Mouse (Mus musculus): ENCODE measurements at regions not wholly inside any gene's neighbourhood (a gene's known extent, or its start where the extent isn't known, plus 50 kb on each side); places are given as distances from the start of the nearest gene placed in this dataset.

DNA sequence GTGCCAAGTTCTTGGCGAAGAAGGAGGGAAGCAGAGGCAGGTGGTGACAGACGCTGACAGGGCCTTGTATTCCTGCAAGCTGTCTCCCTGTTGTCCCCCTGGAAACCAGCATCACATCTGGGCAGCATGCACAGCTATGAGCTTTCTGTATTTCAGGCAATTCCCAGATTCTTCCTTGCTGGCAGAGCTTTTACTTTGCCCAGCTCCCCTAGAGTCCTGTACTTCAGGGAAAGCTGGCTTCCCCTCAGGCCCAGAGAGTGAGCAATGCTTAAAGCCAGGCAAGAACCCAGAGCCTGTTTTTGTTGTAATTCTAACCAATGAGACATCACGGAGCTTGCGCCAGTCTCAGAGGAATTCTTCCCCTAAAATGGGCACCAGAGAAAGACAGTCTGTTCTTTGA, 238.3 kb upstream of the Gm4791 start:
- Histone ChIP-seq H3K4me1 (replicated peaks) (no peaks in the 10 kb centered on the region), H3K4me2 (no peak overlapping the region), H3K9me3 (peaks cover 1% of the 10 kb centered on the region; the same call in 1 of the 2 replicates), H3K27me3 (no peaks in the 10 kb centered on the region), H3K4me3 (no peak overlapping the region), H3K27ac (no peak overlapping the region), H3K36me3 (no peaks in the 10 kb centered on the region), H3K9ac (no peak overlapping the region)
- no peak for ATAC-seq (ENCODE audit: low FRiP score)
- 71% methylated on average over 4 of the region's 4 CpGs for WGBS

DNA sequence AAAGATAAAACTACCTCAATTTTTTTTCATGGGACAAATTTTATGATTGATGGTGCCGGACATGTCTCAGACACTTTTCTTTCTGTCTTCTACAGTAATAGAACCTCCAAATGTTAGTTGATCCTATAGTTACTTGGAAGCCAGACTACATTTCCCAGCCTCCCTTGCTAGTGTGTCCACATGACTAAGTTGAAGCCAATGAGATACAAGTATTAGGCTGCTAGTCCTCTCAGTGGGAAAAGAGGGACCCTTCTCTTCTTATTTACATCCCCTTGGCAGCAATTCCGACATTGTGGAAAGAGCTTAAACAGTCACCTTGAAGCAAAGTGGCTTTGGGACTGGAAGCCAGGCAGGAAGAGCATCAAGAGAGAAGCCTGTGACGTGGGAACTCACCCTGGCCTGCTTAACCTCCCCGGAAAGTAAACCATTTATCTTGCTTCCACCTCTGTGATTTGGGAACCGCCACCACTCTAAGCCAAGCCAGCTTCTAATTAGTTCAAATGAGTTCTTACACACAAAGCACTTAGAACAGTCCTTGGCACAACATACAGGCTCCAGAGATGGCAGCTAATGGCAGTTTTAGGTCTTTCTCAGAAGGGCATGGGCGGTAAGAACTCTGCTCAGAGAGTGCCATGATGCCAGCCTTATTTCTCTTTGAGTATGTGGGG, 241.4 kb upstream of the Gm4791 start:
- no peak for ATAC-seq (ENCODE audit: low FRiP score)
- peaks cover 6% of the 10 kb centered on the region for H3K4me1 ChIP-seq (replicated peaks)
- no peak overlapping the region for H3K9ac ChIP-seq
- H3K4me3 ChIP-seq = no peak overlapping the region
- WGBS = 75% methylated on average over 6 of the region's 6 CpGs
- no peak overlapping the region for H3K4me2 ChIP-seq
- H3K36me3 ChIP-seq = no peaks in the 10 kb centered on the region
- H3K9me3 ChIP-seq = peaks cover 4% of the 10 kb centered on the region; the same call in 1 of the 2 replicates
- no peak overlapping the region for H3K27ac ChIP-seq
- no peaks in the 10 kb centered on the region for H3K27me3 ChIP-seq

DNA sequence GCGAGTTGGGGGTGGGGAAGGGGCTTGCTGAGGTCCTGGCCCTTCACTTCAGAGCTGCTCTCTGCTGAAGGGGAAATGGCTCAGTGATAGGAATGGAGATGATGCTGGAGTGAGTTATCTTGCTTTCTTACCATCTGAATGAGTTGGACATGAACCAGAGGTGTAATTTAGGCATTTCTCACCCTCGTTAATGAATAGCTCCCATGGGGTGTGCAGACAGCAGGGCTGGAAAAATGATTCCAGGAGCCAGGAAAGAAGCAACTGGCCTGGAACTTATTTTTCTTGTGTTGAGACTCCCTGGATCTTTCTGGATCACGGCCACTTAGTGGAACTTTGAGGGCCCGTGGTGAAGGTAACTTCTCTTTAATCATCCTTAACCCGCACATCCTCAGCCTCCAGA, 246.6 kb upstream of the Gm4791 start:
- no peak overlapping the region for H3K9ac ChIP-seq
- no peak overlapping the region for H3K4me3 ChIP-seq
- whole genome bisulfite sequencing = 45% methylated on average over 5 of the region's 5 CpGs
- H3K4me2 ChIP-seq = no peak overlapping the region
- ATAC-seq (ENCODE audit: low FRiP score) = no peak
- no peaks in the 10 kb centered on the region for H3K36me3 ChIP-seq
- no peaks in the 10 kb centered on the region; the same call in 1 of the 2 replicates for H3K27me3 ChIP-seq
- H3K9me3 ChIP-seq = peaks cover 4% of the 10 kb centered on the region; the same call in 1 of the 2 replicates
- peaks cover 22% of the 10 kb centered on the region for H3K4me1 ChIP-seq (replicated peaks)
- no peak overlapping the region for H3K27ac ChIP-seq

DNA sequence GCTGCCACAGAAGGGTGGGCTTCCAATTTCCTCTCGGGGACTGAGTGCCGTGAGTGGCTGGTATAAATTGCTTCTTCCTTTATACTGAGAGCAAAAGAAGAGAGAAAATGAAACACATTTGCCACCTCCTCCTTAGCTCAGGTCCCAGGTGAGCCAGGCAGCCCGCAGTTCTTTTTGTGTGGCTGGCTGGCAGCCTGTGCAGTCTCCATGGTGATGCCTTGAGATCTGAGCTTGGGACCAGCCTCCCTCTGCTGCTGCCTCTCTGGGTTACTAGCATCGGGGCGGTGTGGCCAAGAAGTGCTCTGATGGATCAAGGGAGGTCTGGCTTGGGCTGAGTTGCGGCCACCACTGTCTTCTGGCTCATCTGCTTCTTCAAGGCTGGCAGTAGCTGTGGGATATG, 249.1 kb upstream of the Gm4791 start:
- Histone ChIP-seq H3K4me1 (replicated peaks) (peaks cover 22% of the 10 kb centered on the region), H3K9me3 (no peaks in the 10 kb centered on the region), H3K27me3 (no peaks in the 10 kb centered on the region; the same call in 1 of the 2 replicates), H3K9ac (no peak overlapping the region), H3K36me3 (no peaks in the 10 kb centered on the region), H3K4me2 (no peak overlapping the region), H3K27ac (no peak overlapping the region), H3K4me3 (no peak overlapping the region)
- no peak for ATAC-seq (ENCODE audit: low FRiP score)
- WGBS = 72% methylated on average over 6 of the region's 6 CpGs

DNA sequence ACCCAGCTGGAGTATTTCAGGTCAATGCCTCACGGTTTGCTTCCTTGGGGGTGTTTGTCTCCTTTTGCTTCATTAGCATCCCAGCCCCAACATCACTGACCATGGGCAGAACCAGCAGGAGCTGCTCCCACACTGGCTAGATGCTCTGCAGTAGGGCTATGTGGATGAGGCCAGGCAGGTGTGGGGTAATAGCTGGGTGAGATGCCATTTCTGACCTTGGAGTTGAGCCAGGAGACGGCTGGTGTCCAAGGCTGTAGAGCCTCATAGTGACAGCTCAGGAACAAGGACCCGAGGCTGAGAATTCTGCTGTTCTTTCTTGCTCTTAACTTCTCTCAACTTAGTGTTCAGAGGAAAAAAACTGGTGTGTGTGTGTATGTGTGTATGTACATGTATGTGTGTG, 252.3 kb upstream of the Gm4791 start:
- H3K9me3 ChIP-seq = no peaks in the 10 kb centered on the region
- no peak overlapping the region for H3K4me2 ChIP-seq
- H3K4me1 ChIP-seq (replicated peaks) = peaks cover 8% of the 10 kb centered on the region
- H3K27ac ChIP-seq = no peak overlapping the region
- H3K4me3 ChIP-seq = no peak overlapping the region
- no peaks in the 10 kb centered on the region; the same call in 1 of the 2 replicates for H3K27me3 ChIP-seq
- 75% methylated on average over 3 of the region's 3 CpGs for WGBS
- no peak for ATAC-seq (ENCODE audit: low FRiP score)
- no peaks in the 10 kb centered on the region for H3K36me3 ChIP-seq
- no peak overlapping the region for H3K9ac ChIP-seq

DNA sequence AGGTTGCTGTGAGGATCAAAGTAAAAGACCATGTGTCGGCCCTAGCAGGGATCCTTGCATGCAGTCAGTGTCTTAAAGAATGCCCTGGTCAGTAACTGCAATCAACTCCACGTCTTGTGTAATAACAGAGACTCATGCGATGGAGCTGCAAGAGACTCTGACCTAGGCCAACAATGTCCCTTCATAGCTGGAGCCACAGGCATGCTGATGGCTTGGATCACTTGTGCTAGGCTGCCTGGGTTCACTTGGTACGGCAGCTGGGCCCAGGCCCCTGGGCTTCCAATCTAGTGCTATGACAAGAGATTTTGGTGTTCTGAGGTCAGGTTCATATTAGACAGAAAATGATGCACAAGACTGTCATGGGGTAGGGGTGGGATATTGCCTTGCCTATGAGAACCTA, 258.0 kb upstream of the Gm4791 start:
- 80% methylated on average over 4 of the region's 4 CpGs for WGBS
- Histone ChIP-seq H3K36me3 (no peaks in the 10 kb centered on the region), H3K4me2 (no peak overlapping the region), H3K27me3 (no peaks in the 10 kb centered on the region), H3K9ac (no peak overlapping the region), H3K4me1 (replicated peaks) (peaks cover 30% of the 10 kb centered on the region), H3K27ac (no peak overlapping the region), H3K9me3 (no peaks in the 10 kb centered on the region), H3K4me3 (no peak overlapping the region)
- no peak for ATAC-seq (ENCODE audit: low FRiP score)

DNA sequence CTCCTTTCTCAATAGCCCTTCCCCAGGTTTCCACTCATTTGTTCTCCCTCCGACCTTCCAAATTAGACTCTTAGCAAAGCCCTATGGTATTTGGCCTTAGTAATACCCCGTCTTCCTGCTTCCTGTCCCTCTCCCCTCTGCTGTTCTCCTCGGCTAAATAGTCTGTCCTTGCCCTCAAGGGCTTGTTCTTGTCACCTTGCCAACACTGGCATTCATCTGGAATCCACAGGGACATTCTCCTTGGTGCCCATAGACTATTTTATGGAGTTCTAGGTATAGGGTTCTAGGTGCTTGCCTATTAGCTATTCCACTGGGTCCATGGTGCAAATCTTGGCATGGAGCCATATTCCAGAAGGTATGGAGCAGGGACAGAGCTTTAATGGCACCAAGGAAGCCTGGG, 259.2 kb upstream of the Gm4791 start:
- Histone ChIP-seq H3K9me3 (no peaks in the 10 kb centered on the region), H3K27me3 (no peaks in the 10 kb centered on the region), H3K27ac (no peak overlapping the region), H3K36me3 (no peaks in the 10 kb centered on the region), H3K4me3 (no peak overlapping the region), H3K4me1 (replicated peaks) (peaks cover 30% of the 10 kb centered on the region), H3K9ac (no peak overlapping the region), H3K4me2 (no peak overlapping the region)
- 56% methylated on average over 3 of the region's 3 CpGs for WGBS
- no peak for ATAC-seq (ENCODE audit: low FRiP score)

DNA sequence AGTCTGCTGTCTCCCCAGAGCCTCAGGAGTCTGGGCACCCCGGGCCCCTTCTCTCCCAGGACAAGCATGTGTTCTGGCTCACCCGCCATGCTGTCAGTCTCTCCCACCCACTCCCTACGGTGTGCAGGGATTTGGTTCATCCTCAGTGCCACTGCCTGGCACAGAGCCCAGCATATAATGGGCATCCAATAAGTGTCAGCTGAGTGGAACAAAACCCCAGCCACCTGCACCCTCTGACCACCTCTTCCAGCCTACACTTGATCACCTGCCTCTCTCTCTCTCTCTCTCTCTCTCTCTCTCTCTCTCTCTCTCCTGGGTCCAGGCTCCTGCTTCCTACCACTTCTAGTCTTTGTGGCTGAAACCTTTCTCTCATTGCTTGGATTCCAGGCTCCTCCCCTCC, 259.9 kb upstream of the Gm4791 start:
- Histone ChIP-seq H3K4me3 (no peak overlapping the region), H3K36me3 (no peaks in the 10 kb centered on the region), H3K4me2 (no peak overlapping the region), H3K9ac (no peak overlapping the region), H3K9me3 (no peaks in the 10 kb centered on the region), H3K4me1 (replicated peaks) (peaks cover 30% of the 10 kb centered on the region), H3K27ac (no peak overlapping the region; the same call in 1 of the 2 replicates), H3K27me3 (0 out of 2 replicates have a peak, but pooled peaks cover 4% of the 10 kb centered on the region)
- WGBS = 39% methylated on average over 3 of the region's 3 CpGs
- peak; percentile 36; the same call in 1 of the 2 replicates for ATAC-seq (ENCODE audit: low FRiP score)

DNA sequence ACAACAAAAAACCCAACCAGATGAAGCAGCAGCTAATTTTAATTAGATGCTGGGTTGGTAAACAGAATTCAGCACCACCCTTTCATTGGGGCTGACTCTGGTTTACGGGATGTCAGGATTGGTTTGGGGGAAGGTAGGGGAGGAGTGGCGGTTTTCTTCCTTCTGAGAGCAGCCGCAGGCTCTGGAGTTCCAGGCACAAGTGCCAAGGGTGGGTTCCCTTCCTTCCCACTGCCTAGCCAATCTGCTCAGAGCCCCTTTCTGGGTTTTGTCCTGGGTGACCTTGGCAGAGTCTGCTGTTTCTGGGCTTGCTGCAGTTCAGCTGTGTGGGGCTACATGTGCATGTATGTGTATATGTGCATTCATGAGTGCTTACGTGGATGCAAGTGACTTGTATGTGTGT, 260.5 kb upstream of the Gm4791 start:
- 54% methylated on average over 4 of the region's 4 CpGs for WGBS

DNA sequence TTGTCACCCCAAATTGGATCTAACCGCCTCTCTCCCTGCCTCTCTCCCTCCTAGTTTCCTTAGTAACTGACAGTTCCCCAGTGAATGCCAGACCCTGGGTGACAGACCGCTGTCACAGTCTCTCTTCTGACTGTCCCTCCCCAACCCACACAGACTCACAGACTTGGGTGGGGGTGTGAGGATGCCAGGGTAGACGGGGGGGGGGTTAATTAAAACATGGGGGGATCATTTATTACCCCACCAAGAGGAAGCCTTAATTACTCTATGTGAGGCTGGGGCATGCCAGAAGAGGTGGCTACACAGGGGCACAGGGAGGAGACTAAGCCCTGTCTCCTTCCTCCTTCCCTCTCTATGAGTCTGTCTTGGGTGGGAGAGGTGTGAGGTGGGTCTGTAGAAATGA, 261.1 kb upstream of the Gm4791 start:
- Histone ChIP-seq H3K9ac (0 out of 2 replicates have a peak overlapping the region, but pooled peaks have one; percentile 1), H3K4me2 (no peak overlapping the region), H3K27me3 (0 out of 2 replicates have a peak, but pooled peaks cover 4% of the 10 kb centered on the region), H3K4me1 (replicated peaks) (peaks cover 30% of the 10 kb centered on the region), H3K9me3 (no peaks in the 10 kb centered on the region), H3K36me3 (no peaks in the 10 kb centered on the region), H3K27ac (no peak overlapping the region), H3K4me3 (no peak overlapping the region)
- whole genome bisulfite sequencing = 24% methylated on average over 3 of the region's 3 CpGs
- ATAC-seq (ENCODE audit: low FRiP score) = no peak

More for the DNA sequence above, 260.5 kb upstream of the Gm4791 start:
- Histone ChIP-seq H3K9me3 (no peaks in the 10 kb centered on the region), H3K36me3 (no peaks in the 10 kb centered on the region), H3K9ac (0 out of 2 replicates have a peak overlapping the region, but pooled peaks have one; percentile 1), H3K4me1 (replicated peaks) (peaks cover 30% of the 10 kb centered on the region), H3K4me2 (no peak overlapping the region), H3K27ac (no peak overlapping the region; the same call in 1 of the 2 replicates), H3K4me3 (no peak overlapping the region), H3K27me3 (0 out of 2 replicates have a peak, but pooled peaks cover 4% of the 10 kb centered on the region)
- no peak for ATAC-seq (ENCODE audit: low FRiP score)

DNA sequence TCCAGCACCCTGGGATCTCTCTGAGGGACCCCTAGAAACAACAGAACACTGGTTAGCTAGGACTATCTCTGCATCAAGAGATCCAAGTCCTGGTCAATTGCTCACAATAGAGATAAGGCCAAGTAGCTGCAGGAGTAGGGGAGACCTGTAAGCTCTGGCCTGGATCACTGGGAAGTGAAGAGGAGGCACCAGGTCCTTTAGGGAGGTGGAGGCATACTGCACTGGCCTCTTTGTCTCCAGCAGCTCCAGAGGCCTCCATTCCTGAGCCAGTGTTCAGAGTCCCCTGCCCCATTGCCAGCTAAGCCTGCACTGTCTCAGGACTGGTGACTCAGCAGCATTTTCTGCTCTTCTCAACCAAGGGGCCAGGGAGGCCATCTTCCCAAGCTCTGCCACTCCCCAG, 262.3 kb upstream of the Gm4791 start:
- no peak overlapping the region for H3K9ac ChIP-seq
- no peaks in the 10 kb centered on the region for H3K36me3 ChIP-seq
- no peak for ATAC-seq (ENCODE audit: low FRiP score)
- no peak overlapping the region for H3K27ac ChIP-seq
- no peaks in the 10 kb centered on the region for H3K9me3 ChIP-seq
- H3K27me3 ChIP-seq = 0 out of 2 replicates have a peak, but pooled peaks cover 8% of the 10 kb centered on the region
- no peak overlapping the region for H3K4me2 ChIP-seq
- H3K4me1 ChIP-seq (replicated peaks) = peaks cover 30% of the 10 kb centered on the region
- H3K4me3 ChIP-seq = no peak overlapping the region

DNA sequence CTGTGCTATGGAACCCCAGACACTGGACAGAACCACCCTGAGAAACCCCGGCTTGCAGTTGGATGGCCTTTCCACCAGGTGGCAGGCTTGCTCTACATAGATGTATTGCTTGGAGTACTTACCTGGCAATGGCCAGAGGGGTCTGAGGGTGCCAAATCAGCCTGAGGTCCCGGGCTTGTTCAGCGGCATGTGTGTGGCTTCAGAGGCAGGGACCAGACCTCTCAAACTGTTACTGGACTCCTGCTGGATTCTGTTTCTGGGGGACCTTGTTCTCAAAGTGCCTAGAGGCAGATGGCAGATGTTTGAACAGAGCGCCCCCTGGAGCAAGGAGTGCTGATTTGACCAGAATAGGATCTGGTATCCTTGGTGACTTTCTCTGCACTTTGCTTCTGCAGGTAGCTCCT, 262.9 kb upstream of the Gm4791 start:
- 5% methylated on average over 4 of the region's 4 CpGs for WGBS
- ATAC-seq (ENCODE audit: low FRiP score) = peak; percentile 32; the same call in 1 of the 2 replicates

DNA sequence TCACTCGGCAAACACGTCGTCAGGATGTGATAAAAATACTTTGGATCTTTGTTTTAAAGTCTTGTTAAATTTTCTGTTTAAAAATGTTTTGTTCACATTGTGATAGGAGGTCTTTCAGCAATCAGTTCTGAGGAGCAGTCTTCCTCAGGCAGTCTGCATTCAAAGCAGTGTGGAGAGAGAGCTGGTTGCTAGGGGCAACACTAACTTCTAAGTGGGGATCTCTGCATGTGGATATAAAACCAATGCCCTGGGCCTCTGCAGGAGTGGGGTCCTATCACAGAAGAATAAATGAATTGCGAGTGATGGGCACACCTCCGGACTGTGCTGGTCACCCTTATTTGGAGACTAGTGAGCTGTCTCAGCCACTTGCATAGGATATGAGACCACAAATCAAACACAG, 270.1 kb upstream of the Gm4791 start:
- no peaks in the 10 kb centered on the region for H3K36me3 ChIP-seq
- 19% methylated on average over 5 of the region's 5 CpGs for WGBS
- no peak overlapping the region for H3K4me3 ChIP-seq
- 0 out of 2 replicates have a peak, but pooled peaks cover 4% of the 10 kb centered on the region for H3K27me3 ChIP-seq
- no peak overlapping the region for H3K9ac ChIP-seq
- ATAC-seq (ENCODE audit: low FRiP score) = no peak
- no peaks in the 10 kb centered on the region for H3K9me3 ChIP-seq
- H3K27ac ChIP-seq = no peak overlapping the region
- no peak overlapping the region for H3K4me2 ChIP-seq
- peaks cover 11% of the 10 kb centered on the region for H3K4me1 ChIP-seq (replicated peaks)

More for the DNA sequence above, 262.9 kb upstream of the Gm4791 start:
- Histone ChIP-seq H3K36me3 (no peaks in the 10 kb centered on the region), H3K27ac (no peak overlapping the region), H3K27me3 (0 out of 2 replicates have a peak, but pooled peaks cover 8% of the 10 kb centered on the region), H3K9ac (no peak overlapping the region), H3K4me2 (no peak overlapping the region), H3K4me3 (no peak overlapping the region), H3K9me3 (no peaks in the 10 kb centered on the region), H3K4me1 (replicated peaks) (peaks cover 30% of the 10 kb centered on the region)
